Mouse (Mus musculus): ENCODE results near the gene Pex19. TPM values are rescaled to one million over a fixed set of nuclear protein-coding genes. Genes with fewer than 3 reads are reported as not detected.

Gene Pex19
- polyA plus RNA-seq, 1 experiment: 184 TPM

- Histone ChIP-seq H3K36me3 (ENCODE audit: control insufficient read depth, insufficient read depth) (peaks cover 28% of the 10 kb centered on the region), H3K4me3 (no peak overlapping the region), H3K27me3 (ENCODE audit: control insufficient read depth, insufficient read depth, insufficient read length) (no peaks in the 10 kb centered on the region), H3ac (ENCODE audit: control insufficient read depth, insufficient read length) (no peak overlapping the region), H3K79me2 (ENCODE audit: control insufficient read depth, insufficient read depth) (peaks cover 76% of the 10 kb centered on the region), H3K4me2 (ENCODE audit: low read depth) (no peak overlapping the region)
- TF ChIP-seq TCF3 (IDR thresholded peaks at IDR 0.05; ENCODE audit: insufficient read length, low read depth) (no peak), MAX (IDR thresholded peaks at IDR 0.05; ENCODE audit: low read depth) (no peak), MYOG (IDR thresholded peaks at IDR 0.05; ENCODE audit: control insufficient read depth in 1 of 3, insufficient read depth in 1 of 3, insufficient read length in 2 of 3, low read depth in 2 of 3) (no peak), REST (IDR thresholded peaks at IDR 0.05; ENCODE audit: insufficient read depth, insufficient read length) (no peak), USF1 (IDR thresholded peaks at IDR 0.05; ENCODE audit: low read depth) (no peak), CEBPB (IDR thresholded peaks at IDR 0.05; ENCODE audit: insufficient read depth, poor library complexity, severe bottlenecking) (no peak)
Measured at GRCm38 (mm10) chr1:172159970-172160369, 33.4 kb downstream of the Pex19 start.

- peaks cover 31% of the 10 kb centered on the region for H3K36me3 ChIP-seq (ENCODE audit: control insufficient read depth, insufficient read depth)
- no peak overlapping the region for H3K4me3 ChIP-seq
- H3ac ChIP-seq (ENCODE audit: control insufficient read depth, insufficient read length): no peak overlapping the region
- no peak for TF ChIP-seq TCF3 (IDR thresholded peaks at IDR 0.05; ENCODE audit: insufficient read length, low read depth)
- TF ChIP-seq REST (IDR thresholded peaks at IDR 0.05; ENCODE audit: insufficient read depth, insufficient read length): no peak
- no peaks in the 10 kb centered on the region for H3K27me3 ChIP-seq (ENCODE audit: control insufficient read depth, insufficient read depth, insufficient read length)
- H3K4me2 ChIP-seq (ENCODE audit: low read depth): no peak overlapping the region
- H3K79me2 ChIP-seq (ENCODE audit: control insufficient read depth, insufficient read depth): peaks cover 78% of the 10 kb centered on the region
Measured at GRCm38 (mm10) chr1:172160508-172160907, 34.0 kb downstream of the Pex19 start.

- Histone ChIP-seq H3K79me2 (ENCODE audit: control insufficient read depth, insufficient read depth) (peaks cover 63% of the 10 kb centered on the region), H3ac (ENCODE audit: control insufficient read depth, insufficient read length) (no peak overlapping the region), H3K36me3 (ENCODE audit: control insufficient read depth, insufficient read depth) (peaks cover 38% of the 10 kb centered on the region), H3K27me3 (ENCODE audit: control insufficient read depth, insufficient read depth, insufficient read length) (no peaks in the 10 kb centered on the region), H3K4me3 (no peak overlapping the region), H3K4me2 (ENCODE audit: low read depth) (no peak overlapping the region)
- no peak for TF ChIP-seq MYOG (IDR thresholded peaks at IDR 0.05; ENCODE audit: control insufficient read depth in 1 of 3, insufficient read depth in 1 of 3, insufficient read length in 2 of 3, low read depth in 2 of 3)
- TF ChIP-seq SRF (IDR thresholded peaks at IDR 0.05; ENCODE audit: control insufficient read depth, insufficient read length, low read depth): no peak
- TF ChIP-seq USF1 (IDR thresholded peaks at IDR 0.05; ENCODE audit: low read depth): no peak
- TF ChIP-seq POLR2A (IDR thresholded peaks at IDR 0.05; ENCODE audit: insufficient read length, low read depth): no peak
- TF ChIP-seq E2F4 (IDR thresholded peaks at IDR 0.05; ENCODE audit: insufficient read depth): no peak
- no peak for TF ChIP-seq MAX (IDR thresholded peaks at IDR 0.05; ENCODE audit: low read depth)
- no peak for TF ChIP-seq CEBPB (IDR thresholded peaks at IDR 0.05; ENCODE audit: insufficient read depth, poor library complexity, severe bottlenecking)
- no peak for TF ChIP-seq TCF3 (IDR thresholded peaks at IDR 0.05; ENCODE audit: insufficient read length, low read depth)
- no peak for TF ChIP-seq REST (IDR thresholded peaks at IDR 0.05; ENCODE audit: insufficient read depth, insufficient read length)
- TF ChIP-seq TCF12 (IDR thresholded peaks at IDR 0.05; ENCODE audit: insufficient read depth, poor library complexity, severe bottlenecking): no peak
- TF ChIP-seq MYOD1 (IDR thresholded peaks at IDR 0.05; ENCODE audit: control insufficient read depth in 1 of 3, insufficient read length in 2 of 3, low read depth in 2 of 3): no peak
- no peak for TF ChIP-seq POLR2AphosphoS2 (IDR thresholded peaks at IDR 0.05; ENCODE audit: insufficient read length, low read depth)
Measured at GRCm38 (mm10) chr1:172162009-172162408, 35.5 kb downstream of the Pex19 start.

GRCm38 (mm10) chr1:172162959-172163358, 36.4 kb downstream of the Pex19 start:
- peaks cover 65% of the 10 kb centered on the region for H3K79me2 ChIP-seq (ENCODE audit: control insufficient read depth, insufficient read depth)
- no peak for TF ChIP-seq TCF3 (IDR thresholded peaks at IDR 0.05; ENCODE audit: insufficient read length, low read depth)
- TF ChIP-seq POLR2A (IDR thresholded peaks at IDR 0.05; ENCODE audit: insufficient read length, low read depth): no peak
- TF ChIP-seq USF1 (IDR thresholded peaks at IDR 0.05; ENCODE audit: low read depth): no peak
- no peak for TF ChIP-seq E2F4 (IDR thresholded peaks at IDR 0.05; ENCODE audit: insufficient read depth)
- TF ChIP-seq POLR2AphosphoS2 (IDR thresholded peaks at IDR 0.05; ENCODE audit: insufficient read length, low read depth): no peak
- no peak for TF ChIP-seq TCF12 (IDR thresholded peaks at IDR 0.05; ENCODE audit: insufficient read depth, poor library complexity, severe bottlenecking)
- no peak for TF ChIP-seq CEBPB (IDR thresholded peaks at IDR 0.05; ENCODE audit: insufficient read depth, poor library complexity, severe bottlenecking)
- TF ChIP-seq MYOG (IDR thresholded peaks at IDR 0.05; ENCODE audit: control insufficient read depth in 1 of 3, insufficient read depth in 1 of 3, insufficient read length in 2 of 3, low read depth in 2 of 3): no peak
- no peak for TF ChIP-seq SRF (IDR thresholded peaks at IDR 0.05; ENCODE audit: control insufficient read depth, insufficient read length, low read depth)
- H3ac ChIP-seq (ENCODE audit: control insufficient read depth, insufficient read length): no peak overlapping the region
- no peaks in the 10 kb centered on the region for H3K27me3 ChIP-seq (ENCODE audit: control insufficient read depth, insufficient read depth, insufficient read length)
- H3K4me3 ChIP-seq: no peak overlapping the region
- H3K36me3 ChIP-seq (ENCODE audit: control insufficient read depth, insufficient read depth): peaks cover 41% of the 10 kb centered on the region
- H3K4me2 ChIP-seq (ENCODE audit: low read depth): no peak overlapping the region

- H3K4me3 ChIP-seq: no peak overlapping the region
- no peak overlapping the region for H3ac ChIP-seq (ENCODE audit: control insufficient read depth, insufficient read length)
- TF ChIP-seq TCF12 (IDR thresholded peaks at IDR 0.05; ENCODE audit: insufficient read depth, poor library complexity, severe bottlenecking): no peak
- no peak for TF ChIP-seq REST (IDR thresholded peaks at IDR 0.05; ENCODE audit: insufficient read depth, insufficient read length)
- TF ChIP-seq POLR2A (IDR thresholded peaks at IDR 0.05; ENCODE audit: insufficient read length, low read depth): no peak
- TF ChIP-seq MAX (IDR thresholded peaks at IDR 0.05; ENCODE audit: low read depth): no peak
- no peak for TF ChIP-seq MYOG (IDR thresholded peaks at IDR 0.05; ENCODE audit: control insufficient read depth in 1 of 3, insufficient read depth in 1 of 3, insufficient read length in 2 of 3, low read depth in 2 of 3)
- TF ChIP-seq CEBPB (IDR thresholded peaks at IDR 0.05; ENCODE audit: insufficient read depth, poor library complexity, severe bottlenecking): no peak
- peaks cover 55% of the 10 kb centered on the region for H3K36me3 ChIP-seq (ENCODE audit: control insufficient read depth, insufficient read depth)
- H3K27me3 ChIP-seq (ENCODE audit: control insufficient read depth, insufficient read depth, insufficient read length): no peaks in the 10 kb centered on the region
- H3K4me2 ChIP-seq (ENCODE audit: low read depth): no peak overlapping the region
- peaks cover 39% of the 10 kb centered on the region for H3K79me2 ChIP-seq (ENCODE audit: control insufficient read depth, insufficient read depth)
Measured at GRCm38 (mm10) chr1:172167911-172168310, 41.4 kb downstream of the Pex19 start.
